In genomic region chr11:116536685-116537084, GRCm38 (mm10) we compare ENCODE assay signal across 30 mouse cellular contexts. TPM values are rescaled to one million over a fixed set of nuclear protein-coding genes. Genes with fewer than 3 reads are reported as not detected.
DNase-seq lines count a peak whose midpoint lies in the region; ATAC-seq lines count a peak whose summit lies in the region.
"Had no signal": no experiment of that assay in that cellular context is flagged by ENCODE, and none has a peak within 500 bp of the region (broad histone marks: within the 10 kb centered on the region; RNA-seq: fewer than 3 reads in every experiment).

No protein-coding gene starts in this region.

- peak overlapping the region; percentile 95 for H3K4me2 ChIP-seq in liver, embryonic 13.5 days
- H3K4me2 ChIP-seq in hindbrain, embryonic 14.5 days (replicated peaks) = no peak overlapping the region
- H3K4me2 ChIP-seq: embryonic facial prominence, embryonic 12.5 days; hindbrain, embryonic 15.5 days; midbrain, embryonic 13.5 days had no signal

- H3K27me3 ChIP-seq in liver, embryonic 13.5 days = peaks cover 24% of the 10 kb centered on the region
- peaks cover 35% of the 10 kb centered on the region for H3K27me3 ChIP-seq in hindbrain, embryonic 14.5 days (ENCODE audit: control insufficient read depth, insufficient read depth, low read length)

- H3K36me3 ChIP-seq in liver, embryonic 13.5 days = peaks cover 68% of the 10 kb centered on the region
- peaks cover 49% of the 10 kb centered on the region for H3K36me3 ChIP-seq in hindbrain, embryonic 14.5 days (replicated peaks; ENCODE audit: control insufficient read depth, insufficient read depth)

- peaks cover 81% of the 10 kb centered on the region for H3K4me1 ChIP-seq in liver, embryonic 13.5 days (replicated peaks)
- H3K4me1 ChIP-seq in hindbrain, embryonic 14.5 days (replicated peaks; ENCODE audit: control insufficient read depth, insufficient read depth, low read length) = peaks cover 17% of the 10 kb centered on the region

- 22% methylated on average over 7 of the region's 7 CpGs for WGBS in liver, embryonic 13.5 days (ENCODE audit: insufficient replicate concordance)
- WGBS in hindbrain, embryonic 14.5 days = 89% methylated on average over 7 of the region's 7 CpGs

- H3K4me3 ChIP-seq in liver, embryonic 13.5 days (replicated peaks) = peak overlapping the region; percentile 40
- H3K4me3 ChIP-seq in hindbrain, embryonic 14.5 days (replicated peaks; ENCODE audit: low read length) = no peak overlapping the region
- H3K4me3 ChIP-seq: embryonic facial prominence, embryonic 12.5 days; hindbrain, embryonic 15.5 days; left cerebral cortex, adult 2 months; midbrain, embryonic 13.5 days had no signal

- peak overlapping the region; percentile 98 for H3K27ac ChIP-seq in liver, embryonic 13.5 days
- H3K27ac ChIP-seq in hindbrain, embryonic 14.5 days = no peak overlapping the region
- H3K27ac ChIP-seq: embryonic facial prominence, embryonic 12.5 days; hindbrain, embryonic 15.5 days; left cerebral cortex, adult 2 months; midbrain, embryonic 13.5 days had no signal

- peak overlapping the region; percentile 91 for H3K9ac ChIP-seq in liver, embryonic 13.5 days
- H3K9ac ChIP-seq in hindbrain, embryonic 14.5 days = no peak overlapping the region
- H3K9ac ChIP-seq: embryonic facial prominence, embryonic 12.5 days; forebrain, postnatal 0 days; hindbrain, embryonic 15.5 days; midbrain, embryonic 13.5 days had no signal

- no peaks in the 10 kb centered on the region for H3K9me3 ChIP-seq in liver, embryonic 13.5 days (replicated peaks)
- H3K9me3 ChIP-seq in hindbrain, embryonic 14.5 days (ENCODE audit: control insufficient read depth, low read length) = no peaks in the 10 kb centered on the region
- H3K9me3 ChIP-seq: embryonic facial prominence, embryonic 12.5 days; hindbrain, embryonic 15.5 days; midbrain, embryonic 13.5 days had no signal

- 0 out of 2 replicates have a peak, but pooled peaks have one; percentile 7 for ATAC-seq in erythroblast, adult 5-6 weeks (replicated peaks; ENCODE audit: low FRiP score, poor library complexity, severe bottlenecking)
- peak; percentile 49 for ATAC-seq in liver, embryonic 13.5 days (ENCODE audit: low read depth)
- peak; percentile 29 for ATAC-seq in megakaryocyte-erythroid progenitor cell, adult 5-6 weeks (replicated peaks; ENCODE audit: low FRiP score, low TSS enrichment, poor library complexity, severe bottlenecking)
- ATAC-seq in hindbrain, embryonic 14.5 days (ENCODE audit: low FRiP score) = no peak
- ATAC-seq: activated CD4-positive, CD25-positive, alpha-beta regulatory T cell, adult 4 months; forebrain, postnatal 0 days; midbrain, embryonic 13.5 days had no signal

- DNase-seq in spleen, postnatal 10 days (ENCODE audit: low spot score in 2 of 2) = peak; percentile 57 to 59
- no peak for DNase-seq in spleen, adult 12 weeks (ENCODE audit: low spot score)
- peak; percentile 71 for DNase-seq in liver, embryonic 13.5 days
- DNase-seq in thymus, postnatal 25 days = no peak
- DNase-seq in cerebellum, adult 8-10 months = no peak
- DNase-seq in hindbrain, embryonic 14.5 days (ENCODE audit: low spot score) = no peak
- DNase-seq: adrenal gland, postnatal 25 days; cerebellum, adult 11-12 months; cerebellum, postnatal 14 days; forebrain, postnatal 0 days; gastrocnemius, postnatal 25 days; heart, adult 18-20 months; heart, postnatal 4 days; kidney, adult 9 months; kidney, postnatal 4 days; lung, postnatal 4 days; right cerebral cortex, postnatal 14 days; spleen, adult 18-20 months had no signal

RNA-seq across cellular contexts. Expression of gene Sphk1, which starts 6.0 kb away (rescaled TPM):
- total RNA-seq in erythroblast, adult 5-6 weeks (2015; ENCODE audit: low replicate concordance) = 14.2 and 15.9 TPM in 2 replicates
- total RNA-seq in erythroblast, adult 5-6 weeks (2017; ENCODE audit: low replicate concordance) = 45.3 and 46.3 TPM in 2 replicates
- polyA plus RNA-seq in liver, embryonic 13.5 days (2015; fragmentation: Nextera tagmentation; extraction: Ambion mirVana) = 28.5 and 32.7 TPM in 2 replicates
- total RNA-seq in megakaryocyte-erythroid progenitor cell, adult 5-6 weeks (2014; fragmentation: Nextera tagmentation) = 188 and 259 TPM in 2 replicates
- 119 and 168 TPM in 2 replicates for total RNA-seq in megakaryocyte-erythroid progenitor cell, adult 5-6 weeks (2017)
- 4.0 and 4.1 TPM in 2 replicates for polyA plus RNA-seq in hindbrain, embryonic 14.5 days (2014; fragmentation: Nextera tagmentation; extraction: Ambion mirVana)
- polyA plus RNA-seq: activated CD4-positive, CD25-positive, alpha-beta regulatory T cell, adult 4 months had no signal

RNA-seq across cellular contexts. Expression of gene Prpsap1, which starts 42.7 kb away (rescaled TPM):
- 9.8 and 11.1 TPM in 2 replicates for total RNA-seq in erythroblast, adult 5-6 weeks (2015; ENCODE audit: low replicate concordance)
- 9.2 and 14.1 TPM in 2 replicates for total RNA-seq in erythroblast, adult 5-6 weeks (2017; ENCODE audit: low replicate concordance)
- 59.3 and 62.7 TPM in 2 replicates for polyA plus RNA-seq in liver, embryonic 13.5 days (2015; fragmentation: Nextera tagmentation; extraction: Ambion mirVana)
- 89.6 and 95.3 TPM in 2 replicates for total RNA-seq in megakaryocyte-erythroid progenitor cell, adult 5-6 weeks (2014; fragmentation: Nextera tagmentation)
- 36.8 and 60.7 TPM in 2 replicates for total RNA-seq in megakaryocyte-erythroid progenitor cell, adult 5-6 weeks (2017)
- polyA plus RNA-seq in hindbrain, embryonic 14.5 days (2014; fragmentation: Nextera tagmentation; extraction: Ambion mirVana) = 162 and 173 TPM in 2 replicates

RNA-seq across cellular contexts. Expression of gene Ube2o, which starts 44.6 kb away (rescaled TPM):
- total RNA-seq in erythroblast, adult 5-6 weeks (2015; ENCODE audit: low replicate concordance) = 473 and 508 TPM in 2 replicates
- total RNA-seq in erythroblast, adult 5-6 weeks (2017; ENCODE audit: low replicate concordance) = 800 and 935 TPM in 2 replicates
- polyA plus RNA-seq in liver, embryonic 13.5 days (2015; fragmentation: Nextera tagmentation; extraction: Ambion mirVana) = 17.5 and 22.1 TPM in 2 replicates
- 9.2 and 28.8 TPM in 2 replicates for total RNA-seq in megakaryocyte-erythroid progenitor cell, adult 5-6 weeks (2014; fragmentation: Nextera tagmentation)
- 4.6 and 22.6 TPM in 2 replicates for total RNA-seq in megakaryocyte-erythroid progenitor cell, adult 5-6 weeks (2017)
- 27.5 and 28.5 TPM in 2 replicates for polyA plus RNA-seq in hindbrain, embryonic 14.5 days (2014; fragmentation: Nextera tagmentation; extraction: Ambion mirVana)

RNA-seq across cellular contexts. Expression of gene Aanat, which starts 49.5 kb away (rescaled TPM):
- total RNA-seq in erythroblast, adult 5-6 weeks (2015; ENCODE audit: low replicate concordance) = not detected in 2 replicates
- not detected in 2 replicates for total RNA-seq in erythroblast, adult 5-6 weeks (2017; ENCODE audit: low replicate concordance)
- polyA plus RNA-seq in liver, embryonic 13.5 days (2015; fragmentation: Nextera tagmentation; extraction: Ambion mirVana) = not detected in 2 replicates
- total RNA-seq in megakaryocyte-erythroid progenitor cell, adult 5-6 weeks (2014; fragmentation: Nextera tagmentation) = not detected in 2 replicates
- total RNA-seq in megakaryocyte-erythroid progenitor cell, adult 5-6 weeks (2017) = not detected in 2 replicates
- 0.15 TPM in 1 of 2 replicates, not detected in the other for polyA plus RNA-seq in hindbrain, embryonic 14.5 days (2014; fragmentation: Nextera tagmentation; extraction: Ambion mirVana)
- total RNA-seq: adrenal gland, postnatal 25 days; gastrocnemius, postnatal 25 days; heart, adult 18-20 months; heart, postnatal 4 days had no signal
- polyA plus RNA-seq: activated CD4-positive, CD25-positive, alpha-beta regulatory T cell, adult 4 months; C2C12; embryonic facial prominence, embryonic 12.5 days; heart, embryonic 16.5 days; hindbrain, embryonic 15.5 days; intestine, embryonic 14.5 days; lung, embryonic 16.5 days; neural tube, embryonic 11.5 days had no signal

Comparison
In these comparisons a context has a peak if more than half of its experiments do, and no peak if none do; other contexts are left out.
1. DNase-seq: peak in spleen, postnatal 10 days (2 of 2) and liver, embryonic 13.5 days (single experiment); none in spleen, adult 12 weeks (single experiment), thymus, postnatal 25 days (single experiment), cerebellum, adult 8-10 months (single experiment) and hindbrain, embryonic 14.5 days (single experiment).
2. RNA of gene Ube2o, which starts 44.6 kb away (total RNA-seq): 473 to 935 TPM in erythroblast, adult 5-6 weeks; 4.6 to 28.8 TPM in megakaryocyte-erythroid progenitor cell, adult 5-6 weeks; every median in the first group is over 10 times any median in the second.